Comparison of ENCODE assay signal across 9 mouse cellular contexts in the genomic region with DNA sequence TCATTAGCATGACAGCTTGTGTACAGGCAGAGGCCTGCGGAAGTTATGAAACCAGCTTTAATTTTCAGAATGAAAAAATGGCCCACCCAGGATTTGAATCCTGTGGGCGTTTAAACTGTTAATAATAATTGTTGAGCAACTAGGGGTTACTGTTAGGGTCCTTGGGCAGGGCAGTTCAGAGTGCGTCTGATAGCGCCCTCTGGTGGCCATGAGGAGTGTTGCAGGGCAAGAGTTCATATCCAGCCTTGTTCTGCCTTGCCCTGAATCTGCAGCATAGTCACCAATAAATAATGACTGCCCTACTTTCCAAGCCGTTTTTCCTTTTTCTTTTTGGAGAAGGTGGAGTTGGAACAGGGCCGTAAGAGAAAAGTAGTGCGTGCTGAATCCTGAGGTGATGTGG. TPM values are rescaled to one million over a fixed set of nuclear protein-coding genes. Genes with fewer than 3 reads are reported as not detected.
DNase-seq lines count a peak whose midpoint lies in the region; ATAC-seq and TF ChIP-seq lines count a peak whose summit lies in the region.
"Had no signal": no experiment of that assay in that cellular context is flagged by ENCODE, and none has a peak within 500 bp of the region (broad histone marks: within the 10 kb centered on the region; RNA-seq: fewer than 3 reads in every experiment).

No protein-coding gene starts in this region.

- 23% methylated on average over 7 of the region's 7 CpGs for WGBS in forebrain, postnatal 0 days
- 24% methylated on average over 7 of the region's 7 CpGs for WGBS in forebrain, embryonic 13.5 days
- WGBS in bone marrow, adult 2 months = 20% methylated on average over 7 of the region's 7 CpGs

- H3K9me3 ChIP-seq in forebrain, postnatal 0 days (ENCODE audit: low read length) = no peaks in the 10 kb centered on the region
- H3K9me3 ChIP-seq in forebrain, embryonic 13.5 days (replicated peaks) = no peaks in the 10 kb centered on the region

- no peak overlapping the region for H3K4me2 ChIP-seq in forebrain, postnatal 0 days (ENCODE audit: low read depth)
- no peak overlapping the region for H3K4me2 ChIP-seq in forebrain, embryonic 13.5 days

- H3K4me1 ChIP-seq in forebrain, postnatal 0 days (ENCODE audit: insufficient read depth) = no peaks in the 10 kb centered on the region
- H3K4me1 ChIP-seq in forebrain, embryonic 13.5 days = no peaks in the 10 kb centered on the region
- H3K4me1 ChIP-seq in bone marrow, adult 2 months (ENCODE audit: control insufficient read depth, insufficient read depth, low read length) = no peaks in the 10 kb centered on the region

- H3K36me3 ChIP-seq in forebrain, postnatal 0 days (ENCODE audit: insufficient read depth) = no peaks in the 10 kb centered on the region
- no peaks in the 10 kb centered on the region for H3K36me3 ChIP-seq in forebrain, embryonic 13.5 days (ENCODE audit: poor library complexity, severe bottlenecking)
- no peaks in the 10 kb centered on the region for H3K36me3 ChIP-seq in splenic B cell, adult 2 months (ENCODE audit: control insufficient read depth, insufficient read depth, low read length, poor library complexity, severe bottlenecking)

- no peak overlapping the region for H3K9ac ChIP-seq in forebrain, postnatal 0 days
- H3K9ac ChIP-seq in forebrain, embryonic 13.5 days = no peak overlapping the region

- peak; percentile 31 for DNase-seq in forebrain, postnatal 0 days
- DNase-seq in CD4-positive helper T cell, adult 2 months (ENCODE audit: low read depth, low spot score) = peak; percentile 69
- peak; percentile 63 for DNase-seq in gastrocnemius, adult 2 months
- peak; percentile 29 to 55 for DNase-seq in layer of hippocampus, adult 8-10 months (ENCODE audit: low spot score in 2 of 2)
- DNase-seq in splenic B cell, adult 2 months (ENCODE audit: low read depth, low spot score) = peak; percentile 84

- peak; percentile 75 for TF ChIP-seq CTCF in forebrain, postnatal 0 days (IDR thresholded peaks at IDR 0.05; ENCODE audit: low read depth)
- TF ChIP-seq CTCF in bone marrow, adult 2 months (IDR thresholded peaks at IDR 0.05; ENCODE audit: control insufficient read depth, insufficient read depth, low read length) = peak; percentile 96
- TF ChIP-seq CTCF in gastrocnemius, adult 2 months (IDR thresholded peaks at IDR 0.05) = no peak; the same call in 1 of the 2 replicates

- no peaks in the 10 kb centered on the region for H3K27me3 ChIP-seq in forebrain, postnatal 0 days (ENCODE audit: insufficient read depth, low read length)
- H3K27me3 ChIP-seq in forebrain, embryonic 13.5 days = no peaks in the 10 kb centered on the region
- H3K27me3 ChIP-seq in splenic B cell, adult 2 months (ENCODE audit: control insufficient read depth, insufficient read depth, low read length, poor library complexity, severe bottlenecking) = no peaks in the 10 kb centered on the region

- TF ChIP-seq POLR2A in bone marrow, adult 2 months (IDR thresholded peaks at IDR 0.05; ENCODE audit: borderline replicate concordance, control insufficient read depth, low read depth, low read length) = no peak

- ATAC-seq in forebrain, postnatal 0 days = no peak
- no peak for ATAC-seq in forebrain, embryonic 13.5 days
- peak; percentile 78 for ATAC-seq in megakaryocyte-erythroid progenitor cell, adult 5-6 weeks (replicated peaks; ENCODE audit: low FRiP score, low TSS enrichment, poor library complexity, severe bottlenecking)

- intact Hi-C loops in gastrocnemius, adult 2 months (cut with DNase I) = loop anchor here (1.0 kb wide), 1 partner anchor 52 kb away; no protein-coding TSS in a partner anchor

- no peak overlapping the region for H3K4me3 ChIP-seq in forebrain, postnatal 0 days (ENCODE audit: low read depth, low read length)
- H3K4me3 ChIP-seq in forebrain, embryonic 13.5 days = no peak overlapping the region
- no peak overlapping the region for H3K4me3 ChIP-seq in bone marrow, adult 2 months (replicated peaks; ENCODE audit: control insufficient read depth, low read depth, low read length)
- H3K4me3 ChIP-seq in gastrocnemius, adult 2 months = no peak overlapping the region

- no peak overlapping the region for H3K27ac ChIP-seq in forebrain, postnatal 0 days (ENCODE audit: low read depth, low read length)
- no peak overlapping the region for H3K27ac ChIP-seq in forebrain, embryonic 13.5 days
- H3K27ac ChIP-seq in bone marrow, adult 2 months (ENCODE audit: control insufficient read depth, insufficient read depth, low read depth, low read length, poor library complexity) = no peak overlapping the region
- H3K27ac ChIP-seq in gastrocnemius, adult 2 months = no peak overlapping the region

RNA-seq across cellular contexts. Expression of gene Lypd3, which starts 17.3 kb away (rescaled TPM):
- 0.23 and 0.33 TPM in 2 replicates for total RNA-seq in forebrain, postnatal 0 days (2014; rRNA removed)
- 0.67 and 1.3 TPM in 2 replicates for polyA plus RNA-seq in forebrain, postnatal 0 days (2015; fragmentation: Nextera tagmentation; extraction: Ambion mirVana)
- polyA plus RNA-seq in forebrain, embryonic 13.5 days (2015; fragmentation: Nextera tagmentation; extraction: Ambion mirVana) = 0.14 TPM in 1 of 2 replicates, not detected in the other
- not detected in 2 replicates for polyA plus RNA-seq in bone marrow, adult 2 months (2011; ENCODE audit: insufficient read depth, insufficient read length, low replicate concordance, missing spikeins)
- not detected for total RNA-seq in gastrocnemius, adult 2 months (2021)
- total RNA-seq in layer of hippocampus, adult 8-10 months (2022) = 1 to 10 TPM in 1 of 4 experiments, under 1 TPM in 3; 0.19 to 1.1 (median 0.34) TPM
- not detected in 2 replicates for total RNA-seq in megakaryocyte-erythroid progenitor cell, adult 5-6 weeks (2014; fragmentation: Nextera tagmentation)
- total RNA-seq in megakaryocyte-erythroid progenitor cell, adult 5-6 weeks (2017) = not detected in 2 replicates

RNA-seq across cellular contexts. Expression of gene Tex101, which starts 22.8 kb away (rescaled TPM):
- total RNA-seq in forebrain, postnatal 0 days (2014; rRNA removed) = not detected in 2 replicates
- polyA plus RNA-seq in forebrain, postnatal 0 days (2015; fragmentation: Nextera tagmentation; extraction: Ambion mirVana) = not detected in 2 replicates
- not detected in 2 replicates for polyA plus RNA-seq in forebrain, embryonic 13.5 days (2015; fragmentation: Nextera tagmentation; extraction: Ambion mirVana)
- polyA plus RNA-seq in bone marrow, adult 2 months (2011; ENCODE audit: insufficient read depth, insufficient read length, low replicate concordance, missing spikeins) = not detected in 2 replicates
- not detected for total RNA-seq in gastrocnemius, adult 2 months (2021)
- total RNA-seq in layer of hippocampus, adult 8-10 months (2022) = not detected
- total RNA-seq in megakaryocyte-erythroid progenitor cell, adult 5-6 weeks (2014; fragmentation: Nextera tagmentation) = not detected in 2 replicates
- not detected in 2 replicates for total RNA-seq in megakaryocyte-erythroid progenitor cell, adult 5-6 weeks (2017)
- total RNA-seq: left cerebral cortex, postnatal 10 days had no signal

RNA-seq across cellular contexts. Expression of gene Phldb3, which starts 43.1 kb away (rescaled TPM):
- 0.15 TPM in 1 of 2 replicates, not detected in the other for total RNA-seq in forebrain, postnatal 0 days (2014; rRNA removed)
- polyA plus RNA-seq in forebrain, postnatal 0 days (2015; fragmentation: Nextera tagmentation; extraction: Ambion mirVana) = not detected in 2 replicates
- polyA plus RNA-seq in forebrain, embryonic 13.5 days (2015; fragmentation: Nextera tagmentation; extraction: Ambion mirVana) = not detected in 2 replicates
- 7.2 and 8.2 TPM in 2 replicates for polyA plus RNA-seq in bone marrow, adult 2 months (2011; ENCODE audit: insufficient read depth, insufficient read length, low replicate concordance, missing spikeins)
- total RNA-seq in gastrocnemius, adult 2 months (2021) = under 1 TPM; 0.54 to 0.59 TPM
- under 1 TPM; 0.27 to 0.73 (median 0.35) TPM for total RNA-seq in layer of hippocampus, adult 8-10 months (2022)
- total RNA-seq in megakaryocyte-erythroid progenitor cell, adult 5-6 weeks (2014; fragmentation: Nextera tagmentation) = 2.6 and 2.8 TPM in 2 replicates
- total RNA-seq in megakaryocyte-erythroid progenitor cell, adult 5-6 weeks (2017) = 6.8 and 9.7 TPM in 2 replicates

RNA-seq across cellular contexts. Expression of gene BC049730, which starts 55.4 kb away (rescaled TPM):
- total RNA-seq in forebrain, postnatal 0 days (2014; rRNA removed) = not detected in 2 replicates
- not detected in 2 replicates for polyA plus RNA-seq in forebrain, postnatal 0 days (2015; fragmentation: Nextera tagmentation; extraction: Ambion mirVana)
- not detected in 2 replicates for polyA plus RNA-seq in forebrain, embryonic 13.5 days (2015; fragmentation: Nextera tagmentation; extraction: Ambion mirVana)
- not detected in 2 replicates for polyA plus RNA-seq in bone marrow, adult 2 months (2011; ENCODE audit: insufficient read depth, insufficient read length, low replicate concordance, missing spikeins)
- not detected for total RNA-seq in gastrocnemius, adult 2 months (2021)
- not detected for total RNA-seq in layer of hippocampus, adult 8-10 months (2022)
- not detected in 2 replicates for total RNA-seq in megakaryocyte-erythroid progenitor cell, adult 5-6 weeks (2014; fragmentation: Nextera tagmentation)
- total RNA-seq in megakaryocyte-erythroid progenitor cell, adult 5-6 weeks (2017) = not detected in 2 replicates
- total RNA-seq: left cerebral cortex, postnatal 10 days had no signal

Comparison
In these comparisons a context has a peak if more than half of its experiments do, and no peak if none do; other contexts are left out.
1. DNase-seq: peak in every context shown above with its lines; median percentile 84 in splenic B cell, adult 2 months; 69 in CD4-positive helper T cell, adult 2 months; 63 in gastrocnemius, adult 2 months; 42 in layer of hippocampus, adult 8-10 months; 31 in forebrain, postnatal 0 days.